Mouse (Mus musculus) stomach, postnatal 0 days (tissue): ENCODE measurements around the gene Ckap2. TPM values are rescaled to one million over a fixed set of nuclear protein-coding genes. Genes with fewer than 3 reads are reported as not detected.
A peak's percentile ranks its signal among the peaks of the same experiment; 100 is the strongest.

Experiments
- ATAC-seq: fragments of 200-750 bp; cut with Nextera tagmentation; 2 replicates; pipeline ENCODE4 v1.8.0; 2017; ENCODE audit not compliant: low FRiP score, low TSS enrichment
- DNase-seq: peaks from one replicate; pipeline ENCODE4 v3.0.0-alpha.2; 2016; ENCODE audit warnings: low spot score
- H3K27ac ChIP-seq: fragments of 300-500 bp; sonication (generic); replicated peaks from 2 replicates; pipeline ENCODE4 v1.5.1; 2014; ENCODE audit warnings: mild to moderate bottlenecking, control low read depth
- H3K27me3 ChIP-seq: fragments of 300-500 bp; sonication (generic); 2 replicates; pipeline ENCODE4 v1.6.1; 2014; ENCODE audit warnings: low read length; ENCODE audit not compliant: control insufficient read depth, insufficient read depth
- H3K36me3 ChIP-seq: fragments of 300-500 bp; sonication (generic); 2 replicates; pipeline ENCODE4 v1.6.1; 2014; ENCODE audit warnings: low read length, mixed read lengths; ENCODE audit not compliant: control insufficient read depth, insufficient read depth
- H3K4me1 ChIP-seq: fragments of 300-500 bp; sonication (generic); replicated peaks from 2 replicates; pipeline ENCODE4 v1.6.1; 2014; ENCODE audit warnings: antibody characterized with exemption; ENCODE audit not compliant: control insufficient read depth, insufficient read depth
- H3K4me2 ChIP-seq: fragments of 300-500 bp; sonication (generic); replicated peaks from 2 replicates; pipeline ENCODE4 v1.6.1; 2014; ENCODE audit warnings: low read depth, mild to moderate bottlenecking, control low read depth, moderate library complexity
- H3K4me3 ChIP-seq: fragments of 300-500 bp; sonication (generic); 2 replicates; pipeline ENCODE4 v1.5.1; 2014; ENCODE audit warnings: low read depth, low read length, control low read depth
- H3K9ac ChIP-seq: fragments of 300-500 bp; sonication (generic); 2 replicates; pipeline ENCODE4 v1.6.1; 2014; ENCODE audit warnings: mild to moderate bottlenecking, low read length, control low read depth, mixed read lengths
- H3K9me3 ChIP-seq: fragments of 300-500 bp; sonication (generic); 2 replicates; pipeline ENCODE4 v1.6.1; 2016; ENCODE audit warnings: low read length; ENCODE audit not compliant: control insufficient read depth
- CTCF ChIP-seq: IDR thresholded peaks from 2 replicates; pipeline ENCODE4 v1.5.1; 2016; ENCODE audit warnings: antibody characterized with exemption, low read depth, mild to moderate bottlenecking, moderate library complexity
- EP300 ChIP-seq: optimal IDR thresholded peaks from 2 replicates; pipeline ENCODE3; 2016; ENCODE audit warnings: antibody characterized with exemption
- WGBS: fragments of 180-500 bp; shearing (Covaris S2); extraction: QIAGEN DNeasy Blood & Tissue Kit; methylation state at CpG from one replicate; pipeline ENCODE4 v1.1.7; 2014; 5-methylcytosine and 5-hydroxymethylcytosine counted together
- polyA plus RNA-seq: library from polyadenylated mRNA; unstranded; fragments of >200 nt; fragmentation: Nextera tagmentation; extraction: Ambion mirVana; gene quantifications from 2 replicates; pipeline ENCODE4 v1.2.1, GENCODE M21; 2015

The Ckap2 gene
- polyA plus RNA-seq, 1 experiment from 2014 or later: 17.0 TPM

- Histone ChIP-seq H3K4me1 (no peaks in the 10 kb centered on the region), H3K9me3 (no peaks in the 10 kb centered on the region), H3K27ac (no peak overlapping the region), H3K27me3 (no peaks in the 10 kb centered on the region), H3K9ac (no peak overlapping the region), H3K36me3 (peaks cover 9% of the 10 kb centered on the region; the same call in 1 of the 2 replicates), H3K4me3 (no peak overlapping the region), H3K4me2 (no peak overlapping the region)
- no peak for TF ChIP-seq CTCF
- TF ChIP-seq EP300: no peak
- 19% methylated on average over 5 of the region's 5 CpGs for WGBS
- ATAC-seq: peak; percentile 92
- peak; percentile 66 for DNase-seq
Observed at GRCm38 (mm10) chr8:22209012-22209411, 23.4 kb upstream of the Ckap2 start.

GRCm38 (mm10) chr8:22207535-22207934, 21.9 kb upstream of the Ckap2 start:
- Histone ChIP-seq H3K9me3 (no peaks in the 10 kb centered on the region), H3K27ac (no peak overlapping the region), H3K27me3 (no peaks in the 10 kb centered on the region), H3K9ac (no peak overlapping the region), H3K4me3 (no peak overlapping the region), H3K4me2 (no peak overlapping the region), H3K4me1 (no peaks in the 10 kb centered on the region), H3K36me3 (peaks cover 5% of the 10 kb centered on the region; the same call in 1 of the 2 replicates)
- ATAC-seq (no peak), DNase-seq (no peak)
- WGBS: 67% methylated on average over 4 of the region's 4 CpGs
- no peak for TF ChIP-seq CTCF
- no peak for TF ChIP-seq EP300

GRCm38 (mm10) chr8:22199481-22199880, 13.9 kb upstream of the Ckap2 start:
- H3K9me3 ChIP-seq: no peaks in the 10 kb centered on the region
- DNase-seq: no peak
- no peak overlapping the region for H3K9ac ChIP-seq
- peaks cover 16% of the 10 kb centered on the region for H3K36me3 ChIP-seq
- no peak overlapping the region for H3K4me3 ChIP-seq
- 97% methylated on average over 8 of the region's 8 CpGs for WGBS
- no peak overlapping the region for H3K4me2 ChIP-seq
- no peak for ATAC-seq
- H3K27ac ChIP-seq: no peak overlapping the region
- H3K4me1 ChIP-seq: no peaks in the 10 kb centered on the region; the same call in 1 of the 2 replicates
- H3K27me3 ChIP-seq: no peaks in the 10 kb centered on the region
- TF ChIP-seq CTCF (peak; percentile 33), EP300 (no peak)

- ATAC-seq (no peak), DNase-seq (no peak)
- no peak overlapping the region for H3K4me2 ChIP-seq
- no peak overlapping the region for H3K27ac ChIP-seq
- H3K4me3 ChIP-seq: no peak overlapping the region
- no peak overlapping the region for H3K9ac ChIP-seq
- H3K9me3 ChIP-seq: no peaks in the 10 kb centered on the region
- H3K36me3 ChIP-seq: peaks cover 16% of the 10 kb centered on the region
- no peaks in the 10 kb centered on the region for H3K27me3 ChIP-seq
- peaks cover 3% of the 10 kb centered on the region; the same call in 1 of the 2 replicates for H3K4me1 ChIP-seq
- TF ChIP-seq CTCF (no peak), EP300 (no peak)
- 86% methylated on average over 6 of the region's 6 CpGs for WGBS
Observed at GRCm38 (mm10) chr8:22197914-22198313, 12.3 kb upstream of the Ckap2 start.

- peak; percentile 59 for ATAC-seq
Observed at GRCm38 (mm10) chr8:22193432-22194010, 7.9 kb upstream of the Ckap2 start.

GRCm38 (mm10) chr8:22192660-22193431, 7.2 kb upstream of the Ckap2 start, which contains the start of gene Vps36:
Gene Vps36, plus strand, starts transcription at chr8:22192809.
- Histone ChIP-seq H3K4me1 (peaks cover 3% of the 10 kb centered on the region; the same call in 1 of the 2 replicates), H3K27me3 (no peaks in the 10 kb centered on the region), H3K4me3 (peak within 1 kb of the TSS; percentile 91), H3K4me2 (peak within 1 kb of the TSS; percentile 67), H3K9me3 (no peaks in the 10 kb centered on the region), H3K9ac (peak within 1 kb of the TSS; percentile 96), H3K27ac (peak within 1 kb of the TSS; percentile 99), H3K36me3 (no peaks in the 10 kb centered on the region)
- WGBS: under 1% methylated on average over 56 of the region's 73 CpGs
- ATAC-seq (peak; percentile 95), DNase-seq (peak; percentile 89)
- TF ChIP-seq CTCF: peak; percentile 89
- no peak for TF ChIP-seq EP300

More at GRCm38 (mm10) chr8:22193432-22194010, 7.9 kb upstream of the Ckap2 start:
- Histone ChIP-seq H3K27me3 (no peaks in the 10 kb centered on the region), H3K4me1 (peaks cover 3% of the 10 kb centered on the region; the same call in 1 of the 2 replicates), H3K4me2 (peak overlapping the region; percentile 67), H3K9ac (peak overlapping the region; percentile 96), H3K4me3 (peak overlapping the region; percentile 91), H3K27ac (peak overlapping the region; percentile 99), H3K36me3 (no peaks in the 10 kb centered on the region), H3K9me3 (no peaks in the 10 kb centered on the region)
- no peak for TF ChIP-seq EP300
- no peak for TF ChIP-seq CTCF
- WGBS: 8% methylated on average over 12 of the region's 12 CpGs
- DNase-seq: peak; percentile 48
